In the genomic region with DNA sequence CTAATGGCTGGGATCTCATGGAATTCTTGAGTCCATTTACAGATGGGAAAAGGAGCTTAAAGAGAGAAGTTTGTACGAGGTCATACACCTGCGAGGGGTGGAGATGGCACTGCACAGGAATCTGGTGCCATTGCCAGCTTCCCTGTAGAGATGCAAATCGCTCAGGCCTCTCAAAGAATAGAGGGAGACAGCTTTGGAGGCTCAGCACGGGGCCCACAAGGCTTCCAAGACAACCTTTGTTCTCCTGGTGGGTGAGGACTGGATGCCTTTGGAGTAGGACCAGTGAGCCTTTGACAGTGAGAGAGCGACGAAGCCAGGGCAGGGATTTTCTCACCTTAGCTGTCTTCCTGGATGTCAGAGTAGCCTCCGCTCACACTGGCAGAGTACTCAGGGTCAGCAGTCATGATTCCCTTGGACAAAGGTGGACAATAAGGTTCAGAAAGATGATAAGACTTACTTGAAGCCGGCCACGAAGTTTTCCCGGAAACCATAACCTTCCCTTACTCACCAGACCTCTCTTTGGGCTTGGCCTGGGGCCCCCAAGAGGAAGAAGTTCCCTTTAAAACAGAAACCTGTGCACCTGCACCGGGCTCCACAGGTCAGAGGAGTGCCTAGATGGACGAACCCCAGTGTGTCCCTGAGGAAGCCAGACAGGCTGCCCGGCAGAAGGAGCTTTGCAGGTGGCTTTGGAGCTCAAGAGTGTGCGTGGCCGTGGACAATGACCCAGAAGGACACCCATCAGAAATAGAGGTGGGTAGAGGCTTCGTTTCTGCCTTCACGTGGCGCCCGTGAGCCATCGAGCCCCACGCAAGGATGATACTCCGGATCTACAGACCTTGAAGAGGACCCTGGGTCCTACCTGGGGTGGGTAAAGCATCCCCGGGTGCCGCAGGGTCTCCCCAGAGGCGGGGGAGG, we compare ENCODE assay signal across 9 mouse cellular contexts. TPM values are rescaled to one million over a fixed set of nuclear protein-coding genes. Genes with fewer than 3 reads are reported as not detected.
DNase-seq lines count a peak whose midpoint lies in the region; ATAC-seq and TF ChIP-seq lines count a peak whose summit lies in the region.
"Had no signal": no experiment of that assay in that cellular context is flagged by ENCODE, and none has a peak within 500 bp of the region (broad histone marks: within the 10 kb centered on the region; RNA-seq: fewer than 3 reads in every experiment).

A gene (plus strand): TSS at position 778 of the 915 bp plus-strand sequence.

- DNase-seq in heart, adult 9 months (ENCODE audit: low spot score in 2 of 2) = no peak
- peak; percentile 9 for DNase-seq in kidney, postnatal 10 days
- DNase-seq in retina, postnatal 1 day = peak; percentile 7
- no peak for DNase-seq in B cell, adult 2 months
- DNase-seq in natural killer cell, adult 2 months (ENCODE audit: low spot score in 2 of 2) = no peak

- H3K4me3 ChIP-seq in heart, embryonic 14.5 days (ENCODE audit: control insufficient read depth in 1 of 2, insufficient read depth in 1 of 2, low read depth in 1 of 2, low read length in 2 of 2) = peak within 1 kb of the TSS; percentile 53 to 63
- peak within 1 kb of the TSS; percentile 72 for H3K4me3 ChIP-seq in ES-Bruce4 (ENCODE audit: low read depth, low read length)
- peak within 1 kb of the TSS; percentile 72 for H3K4me3 ChIP-seq in embryonic facial prominence, embryonic 12.5 days

- WGBS in heart, embryonic 14.5 days = 8% methylated on average over 25 of the region's 25 CpGs
- 2% methylated on average over 25 of the region's 25 CpGs for WGBS in embryonic facial prominence, embryonic 12.5 days

- ATAC-seq in heart, embryonic 14.5 days (ENCODE audit: insufficient number of reproducible peaks, insufficient read depth, low FRiP score, low read depth) = no peak
- peak; percentile 17; the same call in 1 of the 2 replicates for ATAC-seq in embryonic facial prominence, embryonic 12.5 days (ENCODE audit: insufficient number of reproducible peaks, insufficient read depth, low FRiP score, low TSS enrichment)

- no peaks in the 10 kb centered on the region for H3K9me3 ChIP-seq in heart, embryonic 14.5 days (ENCODE audit: control insufficient read depth, low read length)
- H3K9me3 ChIP-seq in ES-Bruce4 (replicated peaks; ENCODE audit: control insufficient read depth, insufficient read depth, low read length, poor library complexity, severe bottlenecking) = no peaks in the 10 kb centered on the region
- H3K9me3 ChIP-seq in embryonic facial prominence, embryonic 12.5 days = no peaks in the 10 kb centered on the region

- peak within 1 kb of the TSS; percentile 78 for H3K9ac ChIP-seq in heart, embryonic 14.5 days (ENCODE audit: low read length)
- H3K9ac ChIP-seq in ES-Bruce4 (ENCODE audit: low read depth, poor library complexity, severe bottlenecking) = peak within 1 kb of the TSS; percentile 66
- peak within 1 kb of the TSS; percentile 78 for H3K9ac ChIP-seq in embryonic facial prominence, embryonic 12.5 days

- peak within 1 kb of the TSS; percentile 99 for H3K4me2 ChIP-seq in heart, embryonic 14.5 days (ENCODE audit: low read length)
- peak within 1 kb of the TSS; percentile 100 for H3K4me2 ChIP-seq in embryonic facial prominence, embryonic 12.5 days (replicated peaks)

- TF ChIP-seq CTCF in ES-Bruce4 (IDR thresholded peaks at IDR 0.05; ENCODE audit: low read depth, low read length) = no peak

- TF ChIP-seq EP300 in ES-Bruce4 (IDR thresholded peaks at IDR 0.05; ENCODE audit: insufficient read depth, low read depth, low read length) = no peak

- H3K36me3 ChIP-seq in heart, embryonic 14.5 days (ENCODE audit: control insufficient read depth, insufficient read depth, low read length) = no peaks in the 10 kb centered on the region
- no peaks in the 10 kb centered on the region for H3K36me3 ChIP-seq in ES-Bruce4 (ENCODE audit: control insufficient read depth, insufficient read depth, low read length, poor library complexity, severe bottlenecking)
- no peaks in the 10 kb centered on the region for H3K36me3 ChIP-seq in embryonic facial prominence, embryonic 12.5 days

- no peak for TF ChIP-seq POLR2A in ES-Bruce4 (IDR thresholded peaks at IDR 0.05; ENCODE audit: insufficient read depth, low read length)

- peaks cover 4% of the 10 kb centered on the region in 2 experiments; a peak in 3 of 4 replicates for H3K4me1 ChIP-seq in heart, embryonic 14.5 days (ENCODE audit: control insufficient read depth in 2 of 2, insufficient read depth in 2 of 2, low read length in 2 of 2)
- no peaks in the 10 kb centered on the region for H3K4me1 ChIP-seq in ES-Bruce4 (ENCODE audit: control insufficient read depth, insufficient read depth, low read length)
- H3K4me1 ChIP-seq in embryonic facial prominence, embryonic 12.5 days = peaks cover 2% of the 10 kb centered on the region; the same call in 1 of the 2 replicates

- H3K27me3 ChIP-seq in heart, embryonic 14.5 days (ENCODE audit: control insufficient read depth, insufficient read depth, low read length) = peaks cover 46% of the 10 kb centered on the region
- H3K27me3 ChIP-seq in ES-Bruce4 (ENCODE audit: control insufficient read depth, insufficient read depth, low read length, poor library complexity, severe bottlenecking) = peaks cover 13% of the 10 kb centered on the region
- peaks cover 57% of the 10 kb centered on the region for H3K27me3 ChIP-seq in embryonic facial prominence, embryonic 12.5 days

- H3K27ac ChIP-seq in heart, embryonic 14.5 days (replicated peaks in 1 of 2; ENCODE audit: control insufficient read depth in 1 of 2, insufficient read depth in 1 of 2, low read depth in 2 of 2, low read length in 2 of 2) = no peak within 1 kb of the TSS
- H3K27ac ChIP-seq in ES-Bruce4 (ENCODE audit: insufficient read depth, low read length) = no peak within 1 kb of the TSS
- H3K27ac ChIP-seq in embryonic facial prominence, embryonic 12.5 days = no peak within 1 kb of the TSS; the same call in 1 of the 2 replicates
- H3K27ac ChIP-seq: macrophage had no signal

RNA-seq across cellular contexts. Expression of the gene that starts here (rescaled TPM):
- 1.1 and 1.9 TPM in 2 replicates for polyA plus RNA-seq in heart, embryonic 14.5 days (2014; fragmentation: Nextera tagmentation; extraction: Ambion mirVana)
- polyA plus RNA-seq in ES-Bruce4 (2011; ENCODE audit: insufficient read depth, insufficient read length, low read depth, missing spikeins) = not detected in 2 replicates
- polyA plus RNA-seq in embryonic facial prominence, embryonic 12.5 days (2016; fragmentation: Nextera tagmentation; extraction: Ambion mirVana) = 3.2 and 4.8 TPM in 2 replicates
- polyA plus RNA-seq: macrophage had no signal

Comparison
In these comparisons a context has a peak if more than half of its experiments do, and no peak if none do; other contexts are left out.
1. DNase-seq: peak in kidney, postnatal 10 days (single experiment) and retina, postnatal 1 day (single experiment); none in heart, adult 9 months (0 of 2), B cell, adult 2 months (0 of 2) and natural killer cell, adult 2 months (0 of 2).
2. Peak in every context shown above with its lines, with median percentiles within 50 percentile points of each other: H3K4me3 ChIP-seq and H3K9ac ChIP-seq.